Mouse (Mus musculus) adrenal gland, adult 2 months (tissue): ENCODE results near the gene Acaa1a. TPM values are rescaled to one million over a fixed set of nuclear protein-coding genes. Genes with fewer than 3 reads are reported as not detected.
"Not testable (repeated sequence)": the region's sequence is repeated elsewhere in the genome, so short reads cannot be mapped to it uniquely, and the experiment has no call there.

Experiments used
- DNase-seq: peaks from one replicate; pipeline ENCODE4 v3.0.0; 2021
- polyA plus RNA-seq: library from polyadenylated mRNA; depleted of rRNA; stranded (reverse); fragments of >200 nt; gene quantifications from 2 replicates; pipeline ENCODE4 v1.2.3, GENCODE M21; 2012
- total RNA-seq, 2 experiments: library from RNA; stranded (reverse); gene quantifications; 2 replicates each; pipeline ENCODE4 v1.2.3; 2021

Gene Acaa1a
- total and polyA plus RNA-seq, 3 experiments: 79.6 to 607 (median 121) TPM

DNA sequence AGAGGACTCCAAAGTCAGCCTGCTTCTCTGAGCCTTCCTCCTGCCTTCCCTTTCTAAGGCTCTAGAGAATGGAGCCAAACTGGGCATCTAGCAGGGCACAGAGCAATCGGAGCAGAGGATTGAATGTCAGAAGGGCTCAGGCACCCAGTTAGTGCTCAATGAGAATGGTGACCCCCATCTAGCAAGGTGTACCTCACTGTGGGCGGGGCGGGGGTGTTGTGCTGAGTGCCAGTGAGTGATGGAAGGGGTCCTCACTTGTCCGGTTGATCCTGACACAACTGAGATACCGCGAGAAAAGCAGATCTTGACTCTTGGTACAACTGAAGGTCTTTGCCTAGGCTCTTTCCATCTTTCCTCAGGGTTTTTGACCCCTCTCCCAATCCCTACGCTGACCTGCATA lies 370 bp upstream of the Acaa1a start:
- no peak for DNase-seq

DNA sequence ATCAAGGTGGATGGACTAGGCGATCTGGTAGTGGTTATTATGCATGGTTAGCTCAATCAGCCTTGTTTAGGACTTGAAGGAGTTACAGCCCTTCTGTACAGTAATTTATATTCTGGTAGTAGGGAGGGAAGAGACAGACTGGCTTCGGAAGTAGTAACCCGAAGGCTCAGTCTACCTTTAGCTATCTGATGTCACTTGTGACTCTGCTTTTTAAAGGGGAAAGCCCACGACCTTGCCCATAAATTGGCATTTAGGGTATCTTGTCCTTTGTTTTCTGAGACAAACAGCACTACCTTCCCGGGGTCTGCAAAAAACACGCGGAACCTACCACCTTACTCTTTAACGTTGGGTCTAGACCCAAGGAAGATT lies 720 bp downstream of the Acaa1a start:
- no peak for DNase-seq

- DNase-seq: peak; percentile 98
Observed at GRCm38 (mm10) chr9:119340909-119341816, 1.7 kb downstream of the Acaa1a start, which contains the start of gene Myd88. Myd88 (minus strand) TSS chr9:119341411.

- DNase-seq: no peak
Observed at GRCm38 (mm10) chr9:119342728-119343127, 3.3 kb downstream of the Acaa1a start.

DNA sequence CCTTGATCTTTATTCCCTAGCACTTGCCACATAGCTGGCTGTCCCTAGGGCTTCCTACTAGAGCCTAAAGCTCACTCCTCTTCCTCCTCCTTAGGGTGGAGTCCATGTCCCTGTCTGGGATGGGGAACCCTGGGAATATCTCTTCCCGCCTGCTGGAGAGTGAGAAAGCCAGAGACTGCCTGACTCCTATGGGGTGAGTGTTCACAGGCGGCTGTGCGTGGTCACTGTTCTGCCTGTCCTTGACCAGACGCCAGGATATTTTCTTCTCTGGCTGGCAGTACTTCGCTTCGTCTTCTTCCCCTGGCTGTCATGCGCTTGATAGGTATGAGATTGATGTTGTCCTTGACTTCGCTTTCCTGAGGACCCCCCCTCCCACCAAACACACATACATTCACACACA lies 6.9 kb downstream of the Acaa1a start:
- DNase-seq: peak; percentile 64

DNA sequence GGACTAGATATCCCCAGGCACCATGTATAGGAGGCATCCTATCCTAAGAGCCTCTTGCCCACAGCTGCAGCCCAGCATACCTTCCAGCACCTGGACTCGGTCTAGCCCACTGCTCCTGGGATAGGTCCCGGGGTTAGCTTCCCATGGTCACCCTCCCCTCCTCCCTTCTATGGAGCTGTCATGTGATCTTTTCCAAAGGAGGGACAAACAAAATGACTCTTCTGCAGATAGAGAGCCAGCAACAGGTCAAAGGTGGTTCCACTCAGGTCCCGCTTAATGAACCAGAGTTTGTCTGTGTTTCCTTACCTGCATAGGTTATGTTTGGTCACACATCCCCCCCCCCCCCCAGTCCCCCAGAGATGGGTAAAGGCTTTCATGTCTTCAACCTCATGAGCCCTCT lies 11.1 kb downstream of the Acaa1a start:
- no peak for DNase-seq

GRCm38 (mm10) chr9:119350947-119351705 lies 11.7 kb downstream of the Acaa1a start:
- no peak for DNase-seq

DNA sequence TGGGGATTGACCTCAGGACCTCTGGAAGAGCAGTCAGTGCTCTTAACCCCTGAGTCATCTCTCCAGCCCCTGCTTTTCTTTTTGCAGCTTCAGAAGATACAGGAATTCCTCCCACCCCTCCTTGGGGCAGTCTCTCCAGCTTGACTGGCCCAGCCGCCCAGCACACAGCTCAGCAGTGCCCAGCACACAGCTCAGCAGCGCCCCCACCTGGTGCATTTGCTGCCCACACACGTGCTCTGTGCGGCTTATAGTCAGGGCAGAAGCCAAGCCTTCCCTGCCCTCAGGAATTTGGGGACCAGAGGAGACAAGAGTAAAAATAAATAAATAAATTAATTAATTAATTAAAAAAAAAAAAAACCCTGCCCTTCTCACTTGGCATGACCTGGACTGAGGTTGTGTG lies 12.6 kb downstream of the Acaa1a start:
- DNase-seq: peak; percentile 77

- no peak for DNase-seq
Observed at GRCm38 (mm10) chr9:119353926-119354325, 14.4 kb downstream of the Acaa1a start.

DNA sequence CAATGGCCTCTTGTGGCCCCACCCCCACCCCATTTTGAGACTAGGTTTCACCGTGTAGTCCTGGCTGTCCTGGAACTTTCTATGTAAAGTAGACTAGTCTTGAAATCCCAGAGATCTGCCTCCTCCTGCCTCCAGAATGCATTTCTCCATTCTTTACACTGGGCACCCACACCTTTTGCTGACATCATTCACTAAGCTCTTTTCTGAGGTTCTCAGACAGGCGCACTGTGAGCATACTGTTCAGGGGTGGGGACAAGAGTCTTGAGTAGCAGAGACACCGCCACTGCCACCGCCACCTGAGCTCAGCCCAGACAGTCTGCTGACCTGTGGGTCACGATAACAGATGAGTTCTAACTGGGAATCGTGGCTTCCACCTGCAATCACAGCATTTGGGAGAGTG lies 16.5 kb downstream of the Acaa1a start:
- no peak for DNase-seq

DNA sequence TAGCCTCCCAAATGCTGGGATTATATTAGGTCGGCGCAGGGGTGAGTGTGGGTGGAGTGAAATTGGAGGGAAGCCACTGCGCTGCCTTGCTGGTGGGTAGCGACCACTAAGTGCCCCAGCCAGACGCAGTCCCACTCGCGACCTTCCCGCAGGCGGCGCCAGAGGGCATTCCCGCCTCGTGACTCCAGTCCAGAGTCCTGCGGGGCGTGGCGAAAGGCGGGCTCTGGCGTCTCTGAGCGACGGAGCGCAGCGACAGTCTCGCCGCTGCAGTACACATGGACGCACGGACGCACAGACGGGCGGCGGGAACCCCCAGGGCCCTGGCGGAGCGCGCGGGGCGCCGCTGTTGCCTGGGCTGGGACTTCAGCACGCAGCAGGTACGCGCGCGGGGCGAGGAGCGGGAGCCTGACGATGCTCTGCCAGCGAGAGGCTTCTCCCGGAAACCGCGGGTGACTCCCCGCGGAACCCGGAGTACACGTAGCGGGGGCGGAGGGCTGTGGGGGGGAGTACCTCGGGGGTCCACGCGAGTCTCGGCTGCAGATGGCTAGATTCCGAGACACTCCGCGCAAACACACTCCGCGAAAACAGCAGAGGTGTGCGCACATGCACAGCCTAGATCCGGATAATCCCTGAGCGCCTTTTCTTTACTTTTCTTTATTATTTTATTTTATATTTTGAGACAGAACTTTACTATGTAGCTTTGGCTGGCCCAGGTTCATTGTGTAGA lies 18.0 kb downstream of the Acaa1a start, which contains the start of gene Xylb:
Xylb (plus strand) TSS at position 51 of the 727 bp plus-strand sequence.
- DNase-seq: peak; percentile 94

DNA sequence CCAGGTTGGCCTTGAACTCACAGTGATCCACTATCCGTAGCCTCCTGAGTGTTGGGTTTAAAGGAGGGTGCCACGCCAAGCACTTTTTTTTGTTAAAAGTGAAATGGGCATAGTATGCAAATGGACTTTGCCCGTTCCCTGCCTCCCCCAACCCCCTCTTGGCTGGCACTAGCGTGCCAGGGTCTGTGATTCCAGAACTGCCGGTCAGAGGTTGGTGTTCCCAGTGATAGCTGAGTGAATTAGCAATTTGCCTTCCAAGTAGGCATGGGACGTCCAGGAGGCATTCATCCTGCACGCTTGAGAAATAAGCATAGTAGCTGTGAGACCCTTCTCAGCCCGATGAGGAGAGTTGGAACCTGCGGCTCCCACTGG lies 18.6 kb downstream of the Acaa1a start:
- DNase-seq: no peak

GRCm38 (mm10) chr9:119361416-119361815 lies 21.9 kb downstream of the Acaa1a start:
- DNase-seq: no peak

DNA sequence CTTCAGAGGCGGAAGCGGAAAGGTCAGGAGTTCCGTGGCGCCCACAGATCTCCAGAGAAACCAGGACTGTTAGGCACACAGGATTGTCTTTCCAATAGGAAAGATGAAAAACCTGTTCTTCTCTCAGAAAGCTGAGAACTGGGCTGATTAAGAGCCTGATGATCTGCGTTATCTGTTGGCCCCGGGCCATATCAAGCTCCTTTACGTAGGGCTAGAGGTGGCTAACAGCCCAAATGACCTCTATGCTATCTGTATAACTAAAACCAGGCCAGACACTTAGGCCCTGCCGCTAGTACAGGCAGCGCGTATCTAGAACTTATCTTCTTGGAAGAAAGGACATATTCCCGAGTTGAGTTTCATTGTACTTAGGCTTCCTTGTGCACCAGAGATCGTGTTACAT lies 23.8 kb downstream of the Acaa1a start:
- DNase-seq: no peak

DNA sequence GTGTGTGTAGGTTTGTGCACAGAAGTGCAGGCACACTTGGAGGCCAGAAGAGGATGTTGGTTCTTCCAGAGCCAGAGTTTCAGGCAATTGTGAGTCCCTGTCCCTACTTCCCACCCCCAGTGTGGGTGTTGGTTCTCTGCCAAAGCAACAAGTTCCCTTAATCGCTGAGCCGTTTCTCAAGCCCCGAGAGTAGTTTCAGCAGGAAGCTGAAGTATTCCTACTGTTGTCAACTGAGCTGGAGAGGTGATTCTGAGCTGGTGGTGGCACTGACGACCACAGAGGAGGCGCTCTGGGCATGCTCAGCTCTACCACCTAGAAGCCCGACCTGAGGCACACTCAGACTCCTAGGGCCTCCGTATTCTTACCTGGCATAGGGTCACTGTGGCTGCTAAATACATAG lies 25.8 kb downstream of the Acaa1a start, which contains the start of gene Slc22a14:
Slc22a14 (minus strand) TSS at position 270 of the 400 bp plus-strand sequence.
- no peak for DNase-seq

DNA sequence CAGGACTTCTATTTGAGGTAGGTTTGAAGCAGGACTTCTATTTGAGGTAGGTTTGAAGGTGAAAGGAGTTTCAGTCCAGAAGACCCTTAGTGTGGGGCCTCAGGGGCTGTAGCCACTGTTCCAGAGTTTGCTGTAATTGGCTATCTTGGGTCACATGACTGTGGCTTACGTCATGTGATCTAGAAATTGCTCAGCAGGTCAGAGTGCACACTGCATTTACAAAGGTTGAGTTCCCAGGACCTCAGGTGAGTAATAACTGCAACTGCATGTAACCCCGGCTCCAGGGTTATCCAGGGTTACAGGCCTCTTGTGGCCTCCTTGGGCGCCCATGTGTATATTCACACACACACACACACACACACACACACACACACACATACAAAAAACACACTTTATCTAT lies 28.9 kb downstream of the Acaa1a start:
- no peak for DNase-seq

GRCm38 (mm10) chr9:119370770-119371169 lies 31.3 kb downstream of the Acaa1a start:
- not testable (repeated sequence) for DNase-seq

DNA sequence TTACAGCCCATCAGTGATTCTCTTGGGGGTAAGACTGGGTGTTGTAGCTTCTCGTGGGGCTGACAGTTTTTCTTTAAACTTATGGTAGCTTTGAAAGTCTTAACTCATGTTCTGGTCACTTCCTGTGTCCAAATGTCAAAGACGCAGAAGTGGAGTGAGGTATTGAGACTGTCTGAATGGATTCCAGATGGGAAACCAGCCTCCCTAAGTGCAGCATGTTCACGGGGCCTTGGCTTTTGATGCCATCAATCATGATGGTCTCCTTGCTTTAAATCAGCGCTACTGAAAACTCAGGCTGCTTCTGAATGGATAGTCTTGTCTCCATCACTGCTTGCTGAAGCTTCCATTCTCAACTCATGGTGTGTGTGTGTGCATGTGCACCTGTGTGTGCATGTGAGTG lies 31.8 kb downstream of the Acaa1a start:
- DNase-seq: no peak

DNA sequence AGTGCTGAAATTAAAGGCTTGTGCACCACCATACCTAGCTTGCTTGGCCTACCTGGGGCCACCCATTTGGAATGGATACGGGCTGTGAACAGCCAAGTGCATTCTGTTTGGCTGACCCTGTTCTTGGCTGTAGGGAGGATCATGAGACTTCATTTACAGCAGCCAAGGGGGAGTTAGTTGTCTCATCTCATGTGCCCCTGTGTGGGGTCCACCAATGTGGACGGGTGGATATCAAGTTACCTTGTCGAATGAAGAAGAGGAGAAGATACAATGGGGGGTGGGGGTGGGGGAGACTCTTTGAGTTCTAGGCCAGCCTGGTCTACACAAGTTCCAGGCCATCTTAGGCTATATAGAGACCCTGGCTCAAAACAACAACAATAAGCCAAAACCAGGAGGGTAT lies 35.5 kb downstream of the Acaa1a start:
- no peak for DNase-seq

DNA sequence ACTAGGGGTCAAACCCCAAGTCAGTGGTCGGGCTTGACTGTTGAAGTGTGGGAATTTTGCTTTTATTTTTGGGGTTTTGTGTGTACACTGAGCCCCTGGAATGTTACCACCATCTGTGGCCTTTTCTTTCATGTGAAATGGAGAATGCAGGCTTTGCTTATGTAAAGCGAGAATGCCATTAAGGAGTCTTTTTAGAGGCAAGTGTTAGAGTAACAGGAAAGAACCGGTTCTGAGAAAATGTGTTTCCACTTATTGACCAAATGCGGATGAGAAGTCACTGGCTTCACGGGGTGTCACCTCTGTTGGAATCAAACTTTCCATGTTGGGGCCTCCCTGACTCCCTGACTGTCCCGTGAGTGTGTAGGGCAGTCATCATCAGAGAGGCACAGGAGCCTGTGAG lies 36.1 kb downstream of the Acaa1a start:
- DNase-seq: no peak

GRCm38 (mm10) chr9:119378231-119378630 lies 38.8 kb downstream of the Acaa1a start:
- DNase-seq: no peak

DNA sequence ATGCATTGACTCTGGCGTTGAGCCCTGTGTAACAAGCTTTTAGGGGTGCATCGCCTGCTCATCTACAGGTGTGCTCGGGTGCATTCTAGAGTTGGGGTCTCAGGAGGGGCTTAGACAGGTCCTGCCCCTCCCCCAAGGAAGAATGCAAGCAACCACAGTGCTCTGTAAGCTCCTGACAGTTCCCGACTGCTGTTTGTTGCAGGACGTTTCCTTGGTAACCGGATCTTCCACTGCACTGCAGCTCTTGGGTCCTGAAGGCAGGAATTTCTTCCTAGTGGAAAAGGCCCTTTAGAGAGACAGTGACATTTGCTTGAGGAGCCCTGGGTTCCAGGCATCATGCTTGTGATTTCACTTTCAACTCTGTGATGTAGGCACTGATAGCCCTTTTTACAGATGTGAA lies 43.1 kb downstream of the Acaa1a start:
- no peak for DNase-seq
